Mouse (Mus musculus) lung, adult 2 months (tissue): Measurements from ENCODE around the gene Stk25.

ENCODE experiments used
- CTCF ChIP-seq: fragments of 200-500 bp; IDR thresholded peaks from 2 replicates; pipeline ENCODE4 v1.5.1; 2011; ENCODE audit warnings: mild to moderate bottlenecking, low read length, control low read depth; ENCODE audit not compliant: insufficient read depth
- POLR2A ChIP-seq: fragments of 200-500 bp; IDR thresholded peaks from 2 replicates; pipeline ENCODE4 v1.6.1; 2011; ENCODE audit warnings: low read depth, mild to moderate bottlenecking, control low read depth, low read length, borderline replicate concordance; ENCODE audit errors: extremely low read depth

- no peak for TF ChIP-seq CTCF
- no peak for TF ChIP-seq POLR2A
Observed at GRCm38 (mm10) chr1:93603921-93604320, 54.5 kb downstream of the Stk25 start.
